Mouse (Mus musculus) common myeloid progenitor, adult 5-6 weeks (primary cell): ENCODE measurements around the gene Celsr2. TPM values are rescaled to one million over a fixed set of nuclear protein-coding genes. Genes with fewer than 3 reads are reported as not detected.

ENCODE experiments used
- ATAC-seq: replicated peaks from 2 replicates; pipeline ENCODE4 v1.8.0; 2016; ENCODE audit warnings: low read depth, mild to moderate bottlenecking, moderate TSS enrichment, inconsistent platforms; ENCODE audit not compliant: poor library complexity, severe bottlenecking
- total RNA-seq: library from RNA; stranded (forward); fragments of 200-1000, 187-1606 nt; gene quantifications from 2 replicates; pipeline ENCODE4 v1.2.3, GENCODE M21; 2017

The Celsr2 gene
- 0.24 and 2.7 TPM in 2 replicates for total RNA-seq

DNA sequence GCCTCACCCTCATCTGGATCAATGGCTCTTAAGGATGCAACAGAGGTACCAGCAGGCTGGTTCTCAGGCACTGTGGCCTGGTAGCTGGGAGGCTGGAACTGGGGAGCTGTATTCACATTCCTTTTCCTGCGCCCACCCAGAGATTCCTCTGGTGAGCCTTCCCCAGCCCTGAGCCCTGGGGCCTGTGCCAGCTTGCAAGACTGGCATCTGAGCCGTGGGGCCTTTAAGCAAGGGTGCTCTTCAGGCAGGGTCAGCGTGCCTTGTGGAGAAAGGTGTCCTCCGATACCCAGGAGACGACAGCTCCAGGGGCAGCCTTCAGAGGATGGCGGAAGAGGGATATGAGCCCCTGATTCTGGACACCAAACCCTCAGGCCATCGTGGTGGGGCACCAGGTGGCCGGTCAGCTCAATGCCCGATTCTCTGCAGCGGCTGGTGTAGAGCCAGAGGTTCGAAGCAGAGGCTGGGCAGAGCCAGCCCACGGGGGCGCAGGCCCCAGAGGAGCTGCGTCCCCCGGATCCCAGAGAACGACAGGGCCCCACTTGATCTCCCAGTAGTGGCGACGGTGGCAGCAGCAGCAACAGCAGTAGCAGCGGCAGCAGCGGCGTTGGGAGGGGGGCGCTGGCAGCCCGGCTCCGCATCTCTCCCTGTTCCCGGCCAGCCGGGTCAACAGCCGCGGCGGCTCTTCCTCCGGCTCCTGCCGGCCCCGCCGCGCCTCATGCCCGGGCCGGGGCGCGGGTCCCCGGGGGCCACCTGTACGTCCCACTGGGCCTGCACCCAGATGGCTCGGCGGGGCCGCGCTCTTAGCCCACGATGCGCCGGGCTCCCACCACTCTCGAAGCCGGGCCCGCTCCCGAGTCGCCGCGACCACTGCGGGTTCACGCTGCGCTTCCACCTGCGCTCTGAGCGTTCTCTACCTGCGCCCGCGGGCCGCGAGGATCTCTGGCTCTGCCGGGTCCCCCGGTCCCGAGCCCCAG lies at the start of gene Celsr2:
TSS of gene Celsr2 (minus strand) at position 696 of the 974 bp plus-strand sequence.
- ATAC-seq = peak; percentile 19; the same call in 1 of the 2 replicates

DNA sequence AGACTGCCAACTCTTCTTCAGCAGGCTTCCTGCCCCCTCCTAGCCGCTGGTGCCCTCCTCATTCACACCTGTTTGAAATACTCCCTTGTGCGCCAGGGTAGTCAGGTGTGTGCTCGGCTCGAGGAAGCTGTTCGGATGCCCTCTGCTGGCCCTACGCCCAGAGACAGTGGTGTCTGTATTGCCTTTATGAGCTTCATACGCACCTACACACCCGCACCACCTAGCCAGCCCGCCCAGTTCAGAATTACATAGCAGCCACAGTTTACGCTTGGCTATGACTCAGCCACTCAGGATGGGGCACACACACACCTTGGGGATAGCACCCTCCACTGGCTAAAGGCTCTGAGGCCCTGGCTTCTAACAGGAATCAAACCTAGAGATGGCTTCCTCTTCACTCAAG lies 43.5 kb upstream of the Celsr2 start:
- peak; percentile 56 for ATAC-seq

DNA sequence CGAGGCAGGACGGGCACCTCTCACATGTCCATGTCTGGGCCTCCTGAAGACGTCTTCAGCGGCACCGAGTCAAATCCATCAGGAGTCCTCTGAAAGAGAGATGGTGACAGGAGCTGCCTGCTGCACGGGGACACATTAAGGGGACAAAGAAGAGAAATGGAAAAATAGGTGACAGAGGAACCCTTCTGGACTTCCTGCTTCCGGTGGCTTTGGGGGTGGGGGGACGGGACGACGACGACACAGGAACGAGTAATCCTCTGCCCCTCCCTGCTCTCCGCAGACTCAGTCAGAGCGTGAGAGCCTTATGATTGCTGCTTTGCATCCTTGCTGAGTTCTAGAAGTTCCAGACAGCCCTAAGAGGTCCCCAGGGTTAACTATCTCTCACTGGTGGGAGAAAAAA lies 43.0 kb upstream of the Celsr2 start:
- peak; percentile 80 for ATAC-seq

DNA sequence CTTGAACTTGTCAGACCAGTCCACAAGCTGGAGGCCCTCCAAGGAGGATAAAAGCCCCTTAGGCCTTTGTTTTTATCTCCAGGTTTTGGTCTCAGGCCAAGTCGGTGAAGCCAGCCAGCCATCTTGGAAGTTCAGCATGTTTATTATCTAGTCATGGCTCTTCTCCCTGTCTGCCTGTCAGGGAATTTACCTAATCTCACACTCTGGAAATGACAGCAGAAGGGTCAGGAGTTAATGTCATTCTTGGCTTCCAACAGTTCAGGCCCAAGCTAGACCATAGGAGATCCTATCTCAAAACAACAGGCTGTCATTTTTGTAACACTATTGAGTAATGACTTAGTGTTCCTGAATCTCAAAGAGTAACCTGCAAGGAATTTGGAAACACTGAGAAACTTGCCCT lies 38.8 kb upstream of the Celsr2 start:
- ATAC-seq = no peak

DNA sequence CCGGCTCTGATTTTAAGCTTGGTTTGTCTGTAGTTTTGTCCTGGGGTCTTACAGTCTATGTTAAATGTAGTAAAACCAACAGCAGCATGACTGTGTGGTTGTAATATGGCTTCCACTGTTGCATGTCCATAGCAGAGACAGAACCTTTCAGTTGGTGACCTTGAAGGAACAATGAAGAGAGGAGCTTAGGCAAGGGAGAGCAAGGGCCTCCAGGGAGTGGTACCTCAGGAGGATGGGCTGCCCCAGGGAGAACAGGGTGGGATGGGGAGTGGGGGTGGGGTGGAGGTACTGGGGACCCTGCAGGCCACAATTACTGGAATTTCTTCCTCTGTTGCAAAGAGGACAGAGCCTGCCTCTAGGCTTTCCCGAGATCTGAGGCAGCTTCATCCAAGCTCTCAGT lies 36.6 kb upstream of the Celsr2 start:
- ATAC-seq = no peak

DNA sequence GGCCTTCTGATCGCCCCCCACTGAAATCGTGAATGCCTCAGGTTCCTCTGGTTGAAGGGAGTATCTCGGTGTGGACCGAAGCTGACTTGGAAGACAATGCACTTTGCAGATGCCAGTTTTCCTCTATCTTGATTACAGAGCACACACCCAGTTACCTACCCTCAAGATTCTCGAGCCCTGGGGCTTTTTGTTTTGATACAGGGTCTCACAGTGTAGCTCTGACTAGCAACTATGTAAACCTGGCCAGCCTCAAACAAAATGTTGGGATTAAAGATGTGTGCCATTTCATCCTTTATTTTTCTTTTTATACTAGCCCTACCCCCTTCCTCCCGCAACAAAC lies 30.0 kb upstream of the Celsr2 start:
- ATAC-seq = no peak

DNA sequence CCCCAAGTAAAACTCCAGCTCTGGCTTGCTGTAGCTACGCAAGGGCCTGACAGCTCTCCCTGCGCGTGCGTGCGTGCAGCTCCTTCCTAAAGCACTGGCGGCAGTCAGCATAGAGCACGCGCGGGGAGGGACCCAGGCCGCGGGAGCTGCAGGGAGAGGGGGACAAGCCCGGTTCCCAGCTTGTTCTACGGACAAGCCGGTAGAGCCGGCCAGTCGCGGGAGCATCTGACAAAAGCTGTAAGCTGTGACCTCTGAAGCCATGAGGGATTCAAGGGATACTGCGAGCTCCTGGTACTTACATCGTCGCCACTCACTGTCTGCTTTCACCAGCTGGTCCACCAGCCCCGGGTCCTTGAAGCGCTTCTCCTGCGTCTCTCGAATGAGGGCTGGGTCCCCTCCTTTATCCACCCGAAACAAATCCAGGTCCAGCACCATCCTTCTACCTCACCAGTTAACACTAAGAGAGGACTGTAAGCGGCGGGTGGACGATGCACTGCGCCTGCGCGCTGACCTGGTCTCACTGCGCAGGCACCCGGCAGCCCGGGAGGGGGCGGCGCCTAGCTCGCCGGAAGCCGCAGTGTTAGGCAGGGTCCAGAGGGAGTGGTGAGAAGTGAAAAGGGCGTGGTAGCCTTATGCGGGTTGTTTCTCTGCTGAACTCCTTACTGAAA lies 29.5 kb upstream of the Celsr2 start, which contains the start of gene Sars:
TSS of gene Sars (minus strand) at position 512 of the 668 bp plus-strand sequence.
- peak; percentile 92 for ATAC-seq

DNA sequence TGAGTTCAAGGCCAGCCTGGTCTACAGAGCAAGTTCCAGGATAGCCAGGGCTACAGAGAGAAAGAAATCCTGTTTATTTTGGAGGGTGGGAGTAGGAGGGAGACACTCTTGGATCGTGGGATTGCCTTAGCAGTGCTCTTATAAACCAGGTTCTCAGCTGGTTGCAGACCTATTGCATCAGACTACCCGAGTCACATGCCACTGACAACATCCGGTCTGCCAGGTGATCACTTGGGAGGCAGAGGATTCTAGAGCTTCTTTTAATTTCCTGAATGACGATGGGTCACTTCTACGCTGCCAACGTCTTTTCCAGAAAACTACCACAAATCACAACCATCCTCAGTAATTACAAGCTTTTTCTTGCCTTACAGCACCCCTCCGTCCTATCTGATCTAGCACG lies 28.7 kb upstream of the Celsr2 start:
- ATAC-seq = peak; percentile 62

DNA sequence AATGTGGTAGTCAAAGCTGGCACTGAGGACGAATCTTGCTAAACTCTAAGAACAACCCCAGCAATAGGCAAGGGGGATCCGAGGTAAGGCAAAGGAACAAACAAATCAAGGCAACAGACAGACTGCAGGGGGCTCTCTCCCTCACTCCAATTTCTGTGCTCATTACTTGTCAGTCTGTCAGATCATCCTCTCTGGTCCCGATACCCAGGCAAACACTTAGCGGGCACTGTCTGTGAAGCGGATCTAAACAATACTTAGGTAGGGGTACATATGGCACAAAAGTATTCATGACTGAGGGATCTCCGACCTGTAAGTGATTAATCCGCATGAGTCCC lies 21.0 kb upstream of the Celsr2 start:
- no peak for ATAC-seq

DNA sequence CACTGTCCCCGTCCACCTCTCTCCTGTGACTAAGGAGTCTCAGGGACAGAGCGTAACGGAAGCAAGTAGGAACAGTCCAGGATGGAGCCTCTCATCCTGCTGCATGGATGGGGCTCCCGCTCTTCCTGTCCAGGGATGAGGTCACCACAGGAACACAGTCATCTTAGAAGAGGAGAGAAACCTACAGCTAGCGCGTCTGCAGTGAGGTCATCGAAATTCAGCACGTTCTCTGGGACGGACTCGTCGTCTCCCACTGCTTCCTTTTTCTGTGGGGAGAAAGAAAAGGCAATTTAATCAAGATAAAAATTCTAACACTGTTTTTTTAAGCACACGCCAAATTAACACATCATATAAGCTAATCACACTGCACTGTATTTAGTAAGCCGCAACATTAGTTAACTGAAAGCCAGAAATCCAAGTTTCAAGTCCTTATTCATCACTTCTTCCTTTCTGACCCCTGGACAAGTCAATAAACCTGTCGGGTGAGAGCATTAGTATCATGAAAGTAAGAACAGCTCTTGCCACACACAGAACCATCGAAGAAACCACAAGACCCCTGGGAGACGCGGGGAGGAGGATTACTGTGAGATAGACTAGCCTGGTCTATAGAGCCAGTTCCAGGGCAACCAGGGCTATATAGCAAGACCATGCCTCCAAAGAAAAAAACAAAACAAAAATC lies 20.5 kb upstream of the Celsr2 start:
- no peak for ATAC-seq

DNA sequence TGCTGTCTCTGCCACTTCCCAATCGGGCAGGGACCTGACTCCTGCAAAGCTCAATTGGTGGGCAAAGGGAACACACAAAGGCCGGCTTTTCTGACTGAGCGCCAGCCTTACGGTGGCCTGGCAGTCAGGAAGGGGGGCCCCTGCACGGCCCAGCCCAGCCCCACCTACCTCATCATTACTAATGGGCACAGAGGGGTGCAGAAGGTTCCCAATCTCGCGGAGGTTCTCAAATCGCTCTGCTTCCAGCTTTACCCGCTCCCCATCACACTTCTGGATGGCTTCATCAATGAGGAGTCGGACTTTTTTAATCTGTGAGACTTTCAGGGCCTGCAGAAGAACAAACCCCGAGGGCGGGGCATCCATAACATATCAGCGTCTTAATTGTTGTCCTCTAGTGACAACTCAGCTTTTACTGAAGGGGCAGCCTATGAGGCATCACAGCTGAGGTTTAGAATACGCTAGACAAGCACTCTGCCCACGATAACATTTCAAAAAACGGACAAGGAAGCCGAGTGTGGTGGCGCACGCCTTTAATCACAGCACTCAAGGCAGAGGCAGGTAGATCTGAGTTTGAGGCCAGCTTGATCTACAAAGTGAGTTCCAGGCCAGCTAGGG lies 18.6 kb upstream of the Celsr2 start:
- no peak for ATAC-seq

DNA sequence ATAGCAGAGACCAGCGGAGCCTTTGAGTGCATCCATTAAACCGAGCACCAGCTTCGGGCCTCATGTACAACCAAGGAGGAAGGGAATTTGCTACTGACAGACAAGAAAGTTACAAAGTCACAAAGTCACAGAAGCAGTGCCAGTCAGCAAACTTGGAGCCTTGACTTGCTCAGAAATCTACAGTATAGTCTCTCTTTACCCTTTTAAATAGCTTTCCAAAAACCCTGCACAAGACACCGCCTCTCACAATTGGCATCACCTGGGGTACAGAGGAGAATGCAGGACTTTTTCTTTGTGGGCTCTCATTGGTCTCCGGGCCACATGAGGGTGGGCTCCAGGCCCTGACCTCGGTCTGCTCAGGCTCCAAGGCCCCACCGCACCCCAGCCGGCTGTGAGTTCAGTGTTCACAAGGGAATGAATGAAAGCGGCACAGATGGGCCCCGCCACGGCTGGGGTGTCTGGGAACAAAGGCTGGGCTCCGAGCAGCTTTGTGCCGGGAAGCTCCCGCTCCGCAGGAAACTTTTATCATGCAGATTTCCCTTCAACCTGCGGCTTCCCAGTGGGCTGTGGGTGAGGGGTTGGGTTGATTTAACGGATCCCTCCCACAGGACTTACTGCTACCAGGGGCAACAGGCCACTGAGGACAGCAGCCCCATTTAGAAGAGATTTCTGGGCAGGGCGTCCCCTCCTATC lies 18.0 kb upstream of the Celsr2 start:
- ATAC-seq = no peak

DNA sequence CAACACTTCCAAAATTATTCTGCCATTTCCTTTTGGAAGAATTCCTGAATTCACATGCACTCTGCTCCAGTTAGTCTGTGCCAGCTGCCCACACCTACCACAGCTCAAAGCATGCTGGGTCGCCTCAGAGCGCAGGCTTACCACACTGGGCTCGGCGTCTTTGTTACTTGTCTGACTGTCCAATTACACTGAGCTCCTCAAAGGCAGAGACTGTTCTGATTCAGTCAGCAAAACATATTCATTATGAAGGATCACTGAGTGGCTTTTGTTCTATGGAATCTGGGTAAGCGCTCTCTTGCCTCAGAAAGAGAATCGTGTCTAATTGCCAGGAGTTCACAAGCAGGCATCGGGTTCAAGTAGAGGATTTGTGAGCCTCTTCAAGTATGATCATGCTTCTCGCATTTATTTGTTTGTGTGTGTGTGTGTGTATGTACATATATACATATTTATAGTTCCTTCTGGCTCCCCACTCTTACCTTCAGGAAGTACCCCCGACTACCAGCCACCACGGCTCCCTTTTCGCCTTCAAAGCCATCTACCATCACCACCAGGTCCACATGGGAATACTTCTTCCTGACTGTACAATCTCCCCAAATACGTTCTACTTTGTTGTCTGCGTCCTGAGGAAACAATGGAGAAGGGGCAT lies 17.3 kb upstream of the Celsr2 start:
- ATAC-seq = no peak

DNA sequence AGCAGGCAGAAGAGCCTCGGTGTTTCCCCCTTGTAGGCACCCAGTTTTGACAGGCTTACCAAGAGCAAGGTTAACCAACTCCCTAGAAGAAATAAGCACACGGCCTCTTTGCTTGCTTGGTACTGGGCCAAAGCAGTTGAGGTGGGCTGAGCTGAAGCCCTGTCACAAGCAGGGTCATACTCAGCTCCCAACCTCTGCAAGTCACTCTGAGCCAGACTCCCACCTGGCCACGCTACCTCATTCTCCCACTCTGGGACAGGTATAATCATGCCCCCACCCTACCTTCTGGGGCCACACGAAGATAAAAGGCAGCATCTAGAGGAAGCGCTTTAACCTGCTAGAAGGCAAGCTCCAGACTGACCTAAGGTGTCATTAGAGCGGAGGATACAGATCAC lies 10.3 kb upstream of the Celsr2 start:
- no peak for ATAC-seq

DNA sequence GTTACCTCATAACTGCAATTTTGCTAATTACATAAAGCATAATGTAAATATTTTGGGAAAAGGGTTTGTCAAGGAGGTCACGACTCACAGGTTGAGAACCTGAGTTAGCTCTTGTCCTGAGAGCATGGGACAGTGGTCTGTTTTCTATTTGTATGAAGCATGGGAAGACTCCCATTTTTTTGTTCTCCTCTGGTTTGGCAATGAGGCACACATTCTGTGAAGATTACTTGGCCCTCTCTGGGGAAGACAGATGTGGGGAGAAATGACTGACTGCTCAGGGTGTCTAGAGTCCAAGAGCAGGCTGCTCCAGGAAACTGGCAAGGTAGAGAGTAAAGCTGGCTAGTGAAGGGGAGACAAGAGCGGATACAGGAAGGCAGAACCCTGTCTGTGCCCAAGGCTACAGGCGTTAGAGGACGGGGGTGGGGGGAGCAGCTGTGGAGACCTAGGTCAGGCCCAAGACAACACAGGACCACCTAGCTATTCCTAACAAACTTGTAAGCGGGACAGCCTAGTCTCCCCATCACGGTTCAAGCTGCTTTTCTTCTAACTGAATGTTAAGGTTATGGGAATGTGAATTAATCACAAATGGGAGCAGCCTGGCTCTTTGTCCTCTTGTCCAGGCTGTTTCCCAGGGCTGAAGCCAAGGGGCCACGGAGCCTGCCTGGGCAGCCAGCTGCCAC lies 9.7 kb upstream of the Celsr2 start:
- ATAC-seq = no peak

DNA sequence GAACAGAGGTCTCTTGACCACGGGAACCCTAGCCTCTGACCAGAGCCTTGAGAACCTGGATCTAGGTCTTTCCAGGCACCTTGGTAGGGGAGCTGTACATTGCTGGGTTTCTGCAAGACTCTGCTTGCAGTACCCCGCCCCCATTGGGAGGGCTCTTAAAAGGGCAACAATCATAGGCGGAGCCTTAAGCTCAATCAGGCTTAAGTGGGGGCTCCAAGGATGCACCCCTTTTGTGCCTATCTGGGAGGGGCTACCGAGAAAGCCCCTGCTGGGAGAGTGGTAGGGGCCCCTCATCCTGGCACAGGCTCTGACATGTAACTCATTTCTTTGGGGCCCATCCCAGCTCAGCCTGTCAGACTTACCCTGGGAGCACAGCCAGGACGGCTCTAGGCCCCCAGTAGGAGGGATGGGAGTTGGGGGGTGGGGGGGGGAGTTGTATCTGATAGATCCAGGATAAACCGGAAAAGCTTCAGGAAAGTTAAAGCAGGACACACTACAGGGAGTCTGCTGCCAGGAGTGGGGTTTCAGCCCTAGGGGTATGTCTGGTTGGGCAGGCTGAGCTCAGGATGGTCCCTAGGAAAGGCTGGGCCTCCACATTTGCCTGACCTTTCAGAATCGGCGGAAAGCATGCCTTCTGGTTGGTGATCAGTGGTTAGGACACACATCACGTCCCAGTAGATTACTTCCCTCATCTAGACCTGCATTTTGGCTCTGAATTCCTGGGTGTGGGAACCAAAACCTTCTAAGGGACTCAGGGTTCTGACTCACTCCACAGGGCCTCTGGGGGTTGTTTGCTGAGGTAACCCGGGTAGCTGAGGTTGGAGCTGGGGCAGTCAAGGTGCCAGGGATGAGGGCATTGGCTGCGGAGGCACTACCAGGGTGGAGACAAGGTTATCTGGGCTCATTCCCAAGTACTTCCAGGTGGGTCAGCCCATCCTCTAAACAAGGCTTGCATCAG lies 8.8 kb upstream of the Celsr2 start:
- ATAC-seq = peak; percentile 43

DNA sequence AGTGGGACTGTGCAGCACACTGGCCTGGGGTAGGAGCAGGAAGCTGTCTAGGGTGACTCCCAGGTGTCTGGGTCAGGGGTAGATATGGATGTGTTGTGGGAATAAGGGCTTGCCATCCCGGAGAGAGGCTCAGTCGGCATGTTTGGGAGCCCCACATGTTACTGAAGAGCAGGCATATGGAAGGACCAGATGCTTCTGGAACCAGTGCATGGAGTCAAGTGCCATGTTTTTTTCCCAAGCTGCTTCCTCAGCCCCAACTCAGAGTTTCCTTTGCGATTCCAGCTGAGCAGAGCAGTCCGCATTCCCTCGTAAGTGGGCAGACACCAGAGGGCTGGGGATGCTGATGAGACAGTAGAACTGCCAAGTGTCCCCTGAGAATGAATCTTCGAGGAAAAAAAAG lies 7.7 kb upstream of the Celsr2 start:
- no peak for ATAC-seq

DNA sequence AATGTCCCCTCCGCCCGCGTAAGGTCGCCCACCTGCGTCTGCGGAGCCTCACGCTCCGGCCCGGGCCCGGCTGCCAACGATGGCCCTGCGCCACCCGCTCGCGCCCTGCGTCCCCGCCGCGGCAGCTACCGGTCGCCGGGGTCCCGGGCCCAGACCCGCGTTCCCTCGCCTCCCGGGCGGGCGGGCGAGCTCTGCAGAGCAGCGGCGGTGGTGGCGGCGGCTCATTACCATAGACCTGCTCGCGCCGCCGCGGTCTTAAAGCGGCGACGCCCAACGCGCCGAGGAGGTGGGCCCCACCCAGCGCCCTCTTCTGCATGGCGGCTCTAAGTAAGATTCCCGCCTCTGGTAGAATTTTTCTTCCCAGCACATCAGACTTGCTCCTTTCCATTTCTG lies 475 bp upstream of the Celsr2 start:
- peak; percentile 89 for ATAC-seq
